Mouse (Mus musculus) Muller cell, postnatal 12 days (primary cell): ENCODE data around the gene Armh2.
"Not testable (repeated sequence)": the region's sequence is repeated elsewhere in the genome, so short reads cannot be mapped to it uniquely, and the experiment has no call there.

ENCODE experiments used
- DNase-seq: peaks from one replicate; pipeline ENCODE4 v3.0.0-alpha.2; 2015; ENCODE audit errors: inconsistent ontology term

Armh2 gene

GRCm38 (mm10) chr13:24757820-24758564, 17.0 kb downstream of the Armh2 start:
- DNase-seq = no peak

- DNase-seq = no peak
These were observed 18.4 kb downstream of the Armh2 start for GRCm38 (mm10) chr13:24759451-24759850.

GRCm38 (mm10) chr13:24760351-24760870, 19.4 kb downstream of the Armh2 start:
- no peak for DNase-seq

GRCm38 (mm10) chr13:24761083-24761402, 20.0 kb downstream of the Armh2 start:
- DNase-seq = no peak

- DNase-seq = peak; percentile 96
These were observed 20.6 kb downstream of the Armh2 start, which contains the start of gene Gmnn for GRCm38 (mm10) chr13:24761403-24762227. Gene Gmnn (minus strand): TSS chr13:24761923.

GRCm38 (mm10) chr13:24762254-24762653, 21.2 kb downstream of the Armh2 start:
- DNase-seq = no peak

- DNase-seq = not testable (repeated sequence)
These were observed 26.8 kb downstream of the Armh2 start for GRCm38 (mm10) chr13:24767809-24768208.

- not testable (repeated sequence) for DNase-seq
These were observed 30.4 kb downstream of the Armh2 start for GRCm38 (mm10) chr13:24771482-24771881.

- peak; percentile 29 for DNase-seq
These were observed 35.3 kb downstream of the Armh2 start for GRCm38 (mm10) chr13:24776146-24776844.

GRCm38 (mm10) chr13:24778026-24778425, 37.0 kb downstream of the Armh2 start:
- DNase-seq = no peak

GRCm38 (mm10) chr13:24778706-24779380, 37.8 kb downstream of the Armh2 start:
- DNase-seq = no peak

GRCm38 (mm10) chr13:24781916-24782315, 40.9 kb downstream of the Armh2 start:
- DNase-seq = peak; percentile 27

- DNase-seq = peak; percentile 85
These were observed 45.0 kb downstream of the Armh2 start for GRCm38 (mm10) chr13:24786014-24786490.

- DNase-seq = no peak
These were observed 46.4 kb downstream of the Armh2 start for GRCm38 (mm10) chr13:24787477-24787876.

- DNase-seq = no peak
These were observed 50.3 kb downstream of the Armh2 start for GRCm38 (mm10) chr13:24791349-24791748.

GRCm38 (mm10) chr13:24792411-24793045, 51.5 kb downstream of the Armh2 start:
- peak; percentile 84 for DNase-seq
